Mouse (Mus musculus) liver, postnatal 0 days (tissue): Measurements from ENCODE around the gene Gfer.

Experiments used
- CTCF ChIP-seq: sonication (generic); IDR thresholded peaks from 2 replicates; pipeline ENCODE4 v1.5.1; 2016; ENCODE audit warnings: antibody characterized with exemption, low read depth
- EP300 ChIP-seq: IDR thresholded peaks from 2 replicates; pipeline ENCODE4 v1.6.1; 2016; ENCODE audit warnings: antibody characterized with exemption, low read depth, mild to moderate bottlenecking

- TF ChIP-seq CTCF (no peak), EP300 (no peak)
Measured at GRCm38 (mm10) chr17:24670246-24670844, 25.6 kb downstream of the Gfer start.
